Mouse (Mus musculus): Measurements from ENCODE around the gene Tmem30b. TPM values are rescaled to one million over a fixed set of nuclear protein-coding genes. Genes with fewer than 3 reads are reported as not detected.
"Not testable (repeated sequence)": the region's sequence is repeated elsewhere in the genome, so short reads cannot be mapped to it uniquely, and the experiment has no call there.

Gene Tmem30b
- total RNA-seq, 2 experiments from 2014 or later: 0.08 to 0.14 TPM

GRCm38 (mm10) chr12:73564176-73564575 is 18.0 kb upstream of the Tmem30b start:
- intact Hi-C loops (cut with DNase I): loop anchor here (5.0 to 10.0 kb wide), 2 partner anchors 448 to 731 kb away; no protein-coding TSS in a partner anchor
- no peak for DNase-seq

- intact Hi-C loops (cut with DNase I): loop anchor here (5.0 to 10.0 kb wide), 2 partner anchors 449 to 732 kb away; no protein-coding TSS in a partner anchor
- not testable (repeated sequence) for DNase-seq
These were observed 16.9 kb upstream of the Tmem30b start for GRCm38 (mm10) chr12:73563122-73563521.

- no peak for DNase-seq
- intact Hi-C loops (cut with DNase I): loop anchor here (5.0 to 10.0 kb wide), 2 partner anchors 452 to 735 kb away; no protein-coding TSS in a partner anchor
These were observed 13.9 kb upstream of the Tmem30b start for GRCm38 (mm10) chr12:73560091-73560490.

- intact Hi-C loops (cut with DNase I): no loop called here
- DNase-seq: no peak
These were observed 12.5 kb upstream of the Tmem30b start for GRCm38 (mm10) chr12:73558525-73559195.

DNA sequence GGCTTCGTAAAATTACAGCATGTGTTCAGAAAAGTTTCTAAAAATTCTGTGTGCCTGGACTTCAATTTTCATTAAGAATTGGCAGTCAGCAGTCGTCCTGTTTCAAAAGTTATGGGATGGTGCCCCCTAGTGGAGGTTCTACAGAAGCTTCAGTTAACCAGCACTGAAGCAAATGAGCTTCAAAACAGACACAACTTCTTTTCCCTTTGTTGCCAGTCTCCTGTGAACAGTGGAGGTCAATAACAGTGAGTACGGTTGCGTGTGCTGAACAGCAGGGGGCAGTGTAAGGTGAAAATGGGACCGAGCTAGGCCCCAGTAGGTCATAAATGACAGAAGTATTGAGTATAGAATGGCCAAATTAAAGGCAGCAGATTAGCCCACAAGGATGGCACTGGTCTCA is 8.0 kb upstream of the Tmem30b start:
- DNase-seq: peak; percentile 65 to 68
- intact Hi-C loops (cut with DNase I): loop anchor here (2.0 to 5.0 kb wide), 2 partner anchors 19 to 707 kb away; no protein-coding TSS in a partner anchor

DNA sequence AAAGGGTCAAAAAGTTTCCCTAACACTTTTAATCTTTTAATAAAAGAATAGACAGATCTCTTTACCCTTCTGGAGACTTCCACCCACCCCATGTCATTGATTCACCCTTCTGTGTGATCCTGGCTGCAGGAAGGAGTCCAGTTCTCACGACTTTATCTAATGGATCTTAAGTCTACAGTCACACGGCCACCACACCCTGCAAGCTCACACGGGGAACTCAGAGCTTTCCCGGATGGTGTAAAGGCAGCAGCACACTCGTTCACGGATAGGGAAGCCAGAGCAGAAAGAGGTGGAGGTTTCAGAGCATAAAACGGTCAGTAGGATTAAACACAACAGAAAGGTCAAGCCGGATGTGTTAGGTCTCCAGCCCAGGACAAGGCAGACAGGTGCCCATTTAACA is 2.1 kb upstream of the Tmem30b start:
- intact Hi-C loops (cut with DNase I): no loop called here
- DNase-seq: no peak

DNA sequence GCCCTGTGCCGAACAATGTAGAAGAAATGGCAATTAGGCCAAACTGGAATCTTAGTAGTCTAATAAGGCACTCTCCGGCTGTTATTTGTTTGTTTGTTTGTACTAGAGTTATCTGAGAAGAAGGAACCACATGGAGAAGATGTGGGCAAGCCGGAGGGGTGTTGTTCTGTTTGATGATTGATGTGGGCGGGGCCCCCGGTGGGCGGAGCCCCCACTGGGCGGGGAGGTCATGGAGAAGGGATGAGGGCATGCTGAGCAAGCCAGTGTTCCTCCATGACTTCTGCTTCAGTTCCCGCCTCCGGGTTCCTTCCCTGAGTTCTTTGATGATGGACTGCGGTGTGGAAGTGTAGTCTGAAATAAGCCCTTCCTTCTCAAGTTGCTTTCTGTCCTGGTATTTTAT is 1.5 kb upstream of the Tmem30b start:
- intact Hi-C loops (cut with DNase I): no loop called here
- no peak for DNase-seq

DNA sequence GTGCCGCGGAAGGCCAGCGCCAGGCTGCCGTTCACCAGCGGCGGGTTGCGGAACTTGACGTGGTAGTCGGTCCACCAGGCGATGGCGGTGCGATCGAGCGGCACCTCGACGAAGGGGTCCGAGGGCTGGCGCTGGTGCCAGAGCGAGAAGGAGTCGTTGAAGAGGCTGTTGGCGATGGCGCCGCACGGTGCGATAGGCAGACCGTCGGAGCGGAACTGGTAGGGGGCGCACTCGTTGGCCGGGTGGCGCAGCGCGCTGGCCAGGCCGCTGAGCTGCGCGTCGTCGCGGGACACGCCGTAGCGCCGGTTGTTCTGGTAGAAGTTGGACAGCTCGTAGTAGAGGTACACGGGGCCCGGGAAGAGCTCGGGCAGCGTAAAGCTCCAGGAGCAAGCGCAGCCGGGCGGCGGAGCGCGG is 513 bp downstream of the Tmem30b start:
- peak; percentile 30 to 32 for DNase-seq
- intact Hi-C loops (cut with DNase I): no loop called here

GRCm38 (mm10) chr12:73544736-73545671 is 1.2 kb downstream of the Tmem30b start:
- DNase-seq: no peak
- intact Hi-C loops (cut with DNase I): no loop called here

GRCm38 (mm10) chr12:73543191-73543590 is 3.0 kb downstream of the Tmem30b start:
- intact Hi-C loops (cut with DNase I): no loop called here

GRCm38 (mm10) chr12:73540402-73540801 is 5.8 kb downstream of the Tmem30b start:
- intact Hi-C loops (cut with DNase I): no loop called here
- no peak for DNase-seq

More at GRCm38 (mm10) chr12:73543191-73543590, 3.0 kb downstream of the Tmem30b start:
- DNase-seq: no peak

GRCm38 (mm10) chr12:73539151-73539550 is 7.0 kb downstream of the Tmem30b start:
- no peak for DNase-seq
- intact Hi-C loops (cut with DNase I): no loop called here

DNA sequence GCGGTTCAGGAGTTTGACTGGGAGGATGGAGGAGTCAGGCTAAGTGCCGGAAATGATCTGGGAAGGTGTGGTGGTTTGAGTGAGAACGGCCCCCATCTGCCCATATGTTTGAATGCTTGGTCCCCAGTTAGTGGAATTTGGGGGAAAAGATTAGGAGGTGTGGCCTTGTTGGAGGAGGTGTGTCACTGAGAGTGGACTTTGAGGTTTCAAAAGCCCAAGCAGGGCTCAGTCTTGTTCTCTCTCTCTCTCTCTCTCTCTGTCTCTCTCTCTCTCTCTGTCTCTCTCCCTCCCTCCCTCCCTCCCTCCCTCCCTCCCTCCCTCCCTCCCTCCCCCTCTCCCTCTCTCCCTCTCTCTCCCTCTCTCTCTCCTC is 8.1 kb downstream of the Tmem30b start:
- intact Hi-C loops (cut with DNase I): not testable (repeated sequence)

DNA sequence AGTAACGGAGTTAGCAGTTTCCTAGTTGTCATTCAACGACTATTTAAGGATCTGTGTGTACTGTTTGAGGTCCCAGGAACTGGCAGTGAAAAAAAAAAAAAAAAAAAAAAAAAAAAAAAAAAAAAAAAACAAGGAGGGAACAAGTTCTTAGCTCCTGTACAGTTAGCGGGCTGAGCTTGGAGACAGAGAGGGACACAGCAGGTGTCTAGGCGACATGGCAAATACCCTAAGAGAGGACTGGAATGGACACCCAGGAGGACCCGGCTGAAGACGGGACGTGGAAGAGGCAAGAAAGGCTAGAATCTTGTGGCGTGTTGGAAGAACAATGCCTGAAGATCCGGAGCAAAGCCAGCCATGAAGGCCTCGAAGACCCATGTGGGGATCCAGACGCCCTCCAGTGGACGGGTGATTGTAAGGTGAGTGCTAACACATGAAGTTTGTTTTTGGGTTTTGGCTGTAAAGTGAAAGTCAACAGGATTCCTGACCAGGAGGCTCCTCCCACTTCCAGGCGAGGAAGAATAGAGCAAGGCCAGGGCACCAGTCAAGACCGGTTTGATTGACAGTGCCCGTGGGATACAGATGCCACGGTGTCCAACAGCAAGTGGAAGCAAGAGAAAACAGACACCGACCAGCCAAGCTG is 8.6 kb downstream of the Tmem30b start:
- DNase-seq: peak in 1 of 2 experiments; percentile 6
- intact Hi-C loops (cut with DNase I): no loop called here

More for the DNA sequence above, 8.1 kb downstream of the Tmem30b start:
- DNase-seq: not testable (repeated sequence)

DNA sequence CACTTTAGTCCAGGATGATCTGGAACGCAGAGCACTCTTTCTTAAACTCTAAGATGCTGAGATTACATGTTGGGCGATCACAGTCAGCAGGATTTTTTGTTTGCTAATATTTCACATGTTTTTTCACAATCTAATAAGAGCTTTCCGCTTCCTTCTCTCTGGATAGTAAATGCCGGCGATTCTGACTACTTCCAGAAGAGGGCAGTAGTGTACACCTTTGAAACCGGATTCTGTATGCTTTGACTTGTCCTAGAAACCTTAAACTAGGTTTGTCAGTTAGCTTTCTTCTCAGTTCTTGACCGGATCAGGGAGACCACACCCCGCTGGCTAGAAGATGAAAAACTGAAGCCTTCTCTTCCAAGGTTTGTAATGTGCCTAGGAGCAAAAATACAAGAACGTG is 11.6 kb downstream of the Tmem30b start:
- peak; percentile 57 to 68 for DNase-seq
- intact Hi-C loops (cut with DNase I): loop anchor here (2.0 kb wide), 1 partner anchor 20 kb away; no protein-coding TSS in a partner anchor

DNA sequence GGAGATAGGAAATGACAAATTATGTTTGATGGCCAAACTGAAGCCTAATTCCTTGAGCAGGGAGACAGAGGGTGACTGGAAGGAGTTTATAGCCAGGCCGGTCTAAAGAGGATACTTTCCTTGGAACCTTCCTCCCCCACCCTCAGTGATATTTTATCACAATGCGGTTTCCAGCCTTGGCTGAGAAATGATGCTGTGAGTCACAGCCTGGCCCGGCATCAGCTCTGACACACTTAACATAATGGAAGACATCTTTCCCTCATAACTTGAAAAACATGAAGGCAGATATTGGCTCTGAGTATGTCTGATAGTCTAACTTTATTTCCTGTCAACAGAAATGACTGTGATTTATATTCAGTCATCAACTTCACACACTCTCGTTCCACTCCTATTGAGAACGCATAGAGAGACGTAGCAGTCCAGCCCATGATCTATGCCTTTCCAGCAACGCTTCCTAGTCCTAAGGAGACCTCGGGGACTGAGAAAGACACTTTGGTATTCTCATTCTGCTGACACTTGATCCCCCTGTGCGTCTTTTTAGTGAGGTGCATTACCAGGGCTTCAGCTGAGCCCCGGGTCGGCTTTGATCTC is 14.2 kb downstream of the Tmem30b start:
- no peak for DNase-seq
- intact Hi-C loops (cut with DNase I): no loop called here

- DNase-seq: no peak
- intact Hi-C loops (cut with DNase I): no loop called here
These were observed 16.6 kb downstream of the Tmem30b start for GRCm38 (mm10) chr12:73529590-73529989.

DNA sequence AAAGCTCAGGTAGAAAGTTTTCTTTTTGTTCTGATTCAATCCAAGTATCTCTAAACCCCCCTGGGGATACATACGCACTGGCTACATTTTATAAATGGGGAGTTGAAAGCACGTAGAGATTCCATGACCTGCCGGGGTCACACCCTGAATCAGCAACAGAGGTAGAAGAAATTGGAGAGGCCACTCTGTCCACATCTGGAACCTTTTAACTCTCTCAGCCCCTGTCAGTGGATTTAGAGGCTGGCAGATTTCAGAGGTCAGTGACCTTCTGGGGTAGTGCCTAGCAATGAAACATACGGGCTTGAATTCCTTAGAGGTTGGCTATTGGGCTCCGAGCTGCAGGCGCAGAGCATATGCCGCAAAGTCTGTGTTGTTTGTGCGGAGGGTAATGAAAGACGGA is 17.1 kb downstream of the Tmem30b start:
- no peak for DNase-seq
- intact Hi-C loops (cut with DNase I): no loop called here

GRCm38 (mm10) chr12:73528142-73528541 is 18.1 kb downstream of the Tmem30b start:
- DNase-seq; intact Hi-C loops (cut with DNase I): not testable (repeated sequence)

GRCm38 (mm10) chr12:73525254-73525885 is 20.8 kb downstream of the Tmem30b start:
- intact Hi-C loops (cut with DNase I): no loop called here
- no peak for DNase-seq
